Comparison of ENCODE assay signal across 10 mouse cellular contexts in genomic region chr17:24209916-24210240, GRCm38 (mm10). TPM values are rescaled to one million over a fixed set of nuclear protein-coding genes. Genes with fewer than 3 reads are reported as not detected.
DNase-seq lines count a peak whose midpoint lies in the region; ATAC-seq and TF ChIP-seq lines count a peak whose summit lies in the region.
"Had no signal": no experiment of that assay in that cellular context is flagged by ENCODE, and none has a peak within 500 bp of the region (broad histone marks: within the 10 kb centered on the region; RNA-seq: fewer than 3 reads in every experiment).

No protein-coding gene starts in this region.

- no peaks in the 10 kb centered on the region for H3K36me3 ChIP-seq in kidney, postnatal 0 days (ENCODE audit: insufficient read depth, low read length)
- no peaks in the 10 kb centered on the region for H3K36me3 ChIP-seq in forebrain, embryonic 11.5 days (ENCODE audit: control insufficient read depth, insufficient read depth, low read length)
- H3K36me3 ChIP-seq in intestine, embryonic 16.5 days (ENCODE audit: control insufficient read depth, insufficient read depth, low read length), result no peaks in the 10 kb centered on the region
- H3K36me3 ChIP-seq in midbrain, postnatal 0 days (ENCODE audit: insufficient read depth, low read length), result no peaks in the 10 kb centered on the region

- H3K9me3 ChIP-seq in kidney, postnatal 0 days (replicated peaks; ENCODE audit: low read length), result no peaks in the 10 kb centered on the region
- H3K9me3 ChIP-seq in forebrain, embryonic 11.5 days (ENCODE audit: control insufficient read depth, low read length), result no peaks in the 10 kb centered on the region
- H3K9me3 ChIP-seq in intestine, embryonic 16.5 days (ENCODE audit: control insufficient read depth, low read length), result no peaks in the 10 kb centered on the region
- H3K9me3 ChIP-seq in midbrain, postnatal 0 days (ENCODE audit: low read length), result no peaks in the 10 kb centered on the region

- no peak overlapping the region for H3K4me3 ChIP-seq in kidney, postnatal 0 days (replicated peaks; ENCODE audit: low read depth, low read length)
- no peak overlapping the region for H3K4me3 ChIP-seq in forebrain, embryonic 11.5 days (ENCODE audit: low read depth, low read length)
- no peak overlapping the region for H3K4me3 ChIP-seq in intestine, embryonic 16.5 days (ENCODE audit: low read length)
- no peak overlapping the region for H3K4me3 ChIP-seq in midbrain, postnatal 0 days (ENCODE audit: low read depth, low read length)

- no peak for DNase-seq in kidney, postnatal 0 days (ENCODE audit: low spot score)
- no peak for DNase-seq in kidney, postnatal 4 days
- no peak for DNase-seq in forebrain, embryonic 11.5 days (ENCODE audit: low spot score)
- no peak for DNase-seq in midbrain, postnatal 0 days (ENCODE audit: low spot score)
- no peak for DNase-seq in adrenal gland, postnatal 10 days
- DNase-seq in kidney, adult 9 months, result no peak
- no peak for DNase-seq in cerebellum, postnatal 4 days (ENCODE audit: low spot score in 2 of 2)
- DNase-seq: heart, adult 18-20 months; lung, adult 18-20 months had no signal

- H3K4me1 ChIP-seq in kidney, postnatal 0 days (replicated peaks; ENCODE audit: insufficient read depth, low read length), result peaks cover 34% of the 10 kb centered on the region
- H3K4me1 ChIP-seq in forebrain, embryonic 11.5 days (replicated peaks; ENCODE audit: control insufficient read depth, insufficient read depth, low read length), result peaks cover 39% of the 10 kb centered on the region
- H3K4me1 ChIP-seq in intestine, embryonic 16.5 days (ENCODE audit: control insufficient read depth, insufficient read depth, low read length), result peaks cover 75% of the 10 kb centered on the region
- peaks cover 44% of the 10 kb centered on the region for H3K4me1 ChIP-seq in midbrain, postnatal 0 days (ENCODE audit: insufficient read depth, low read length)

- H3K27ac ChIP-seq in kidney, postnatal 0 days, result no peak overlapping the region
- 0 out of 2 replicates have a peak overlapping the region, but pooled peaks have one; percentile 52 for H3K27ac ChIP-seq in forebrain, embryonic 11.5 days (ENCODE audit: low read depth, low read length)
- peak overlapping the region; percentile 92 for H3K27ac ChIP-seq in intestine, embryonic 16.5 days (ENCODE audit: low read length)
- no peak overlapping the region for H3K27ac ChIP-seq in midbrain, postnatal 0 days (ENCODE audit: low read depth, low read length)

- H3K4me2 ChIP-seq in kidney, postnatal 0 days (ENCODE audit: low read length), result 0 out of 2 replicates have a peak overlapping the region, but pooled peaks have one; percentile 87
- H3K4me2 ChIP-seq in forebrain, embryonic 11.5 days (ENCODE audit: low read depth, low read length, severe bottlenecking), result peak overlapping the region; percentile 90; the same call in 1 of the 2 replicates
- peak overlapping the region; percentile 97; the same call in 1 of the 2 replicates for H3K4me2 ChIP-seq in intestine, embryonic 16.5 days (ENCODE audit: low read depth, low read length)
- H3K4me2 ChIP-seq in midbrain, postnatal 0 days (ENCODE audit: low read depth, low read length, poor library complexity, severe bottlenecking), result peak overlapping the region; percentile 79; the same call in 1 of the 2 replicates

- H3K27me3 ChIP-seq in kidney, postnatal 0 days (ENCODE audit: insufficient read depth, low read length), result peaks cover 3% of the 10 kb centered on the region; the same call in 1 of the 2 replicates
- H3K27me3 ChIP-seq in forebrain, embryonic 11.5 days (ENCODE audit: control insufficient read depth, insufficient read depth, low read length), result peaks cover 23% of the 10 kb centered on the region
- peaks cover 10% of the 10 kb centered on the region; the same call in 1 of the 2 replicates for H3K27me3 ChIP-seq in intestine, embryonic 16.5 days (replicated peaks; ENCODE audit: control insufficient read depth, insufficient read depth, low read length)
- no peaks in the 10 kb centered on the region for H3K27me3 ChIP-seq in midbrain, postnatal 0 days (ENCODE audit: insufficient read depth, low read length)

- no peak for TF ChIP-seq CTCF in kidney, postnatal 0 days (IDR thresholded peaks at IDR 0.05; ENCODE audit: low read depth)
- no peak for TF ChIP-seq CTCF in midbrain, postnatal 0 days (IDR thresholded peaks at IDR 0.05)

- 86% methylated on average over 3 of the region's 3 CpGs for whole genome bisulfite sequencing in kidney, postnatal 0 days
- 68% methylated on average over 3 of the region's 3 CpGs for whole genome bisulfite sequencing in forebrain, embryonic 11.5 days
- 77% methylated on average over 3 of the region's 3 CpGs for WGBS in intestine, embryonic 16.5 days
- 59% methylated on average over 3 of the region's 3 CpGs for WGBS in midbrain, postnatal 0 days

- 0 out of 2 replicates have a peak overlapping the region, but pooled peaks have one; percentile 19 for H3K9ac ChIP-seq in kidney, postnatal 0 days (ENCODE audit: low read depth, low read length)
- no peak overlapping the region; the same call in 1 of the 2 replicates for H3K9ac ChIP-seq in forebrain, embryonic 11.5 days (ENCODE audit: low read length)
- no peak overlapping the region for H3K9ac ChIP-seq in intestine, embryonic 16.5 days (ENCODE audit: low read depth, low read length)
- H3K9ac ChIP-seq in midbrain, postnatal 0 days (replicated peaks; ENCODE audit: low read length, poor library complexity, severe bottlenecking), result no peak overlapping the region

- no peak for ATAC-seq in kidney, postnatal 0 days (replicated peaks; ENCODE audit: low FRiP score, low read depth)
- no peak for ATAC-seq in forebrain, embryonic 11.5 days (replicated peaks; ENCODE audit: low FRiP score)
- ATAC-seq in intestine, embryonic 16.5 days, result no peak
- ATAC-seq in midbrain, postnatal 0 days (ENCODE audit: low FRiP score), result no peak

RNA-seq across cellular contexts. Expression of gene Ntn3, which starts 0.5 kb away (rescaled TPM):
- polyA plus RNA-seq in kidney, postnatal 0 days (2015; fragmentation: Nextera tagmentation; extraction: Ambion mirVana), result 2.7 and 4.0 TPM in 2 replicates
- 3.8 and 4.9 TPM in 2 replicates for polyA plus RNA-seq in forebrain, embryonic 11.5 days (2014; fragmentation: Nextera tagmentation; extraction: Ambion mirVana)
- 3.1 and 3.5 TPM in 2 replicates for polyA plus RNA-seq in intestine, embryonic 16.5 days (2015; fragmentation: Nextera tagmentation; extraction: Ambion mirVana)
- total RNA-seq in midbrain, postnatal 0 days (2014; rRNA removed), result 19.4 and 23.6 TPM in 2 replicates
- polyA plus RNA-seq in midbrain, postnatal 0 days (2015; fragmentation: Nextera tagmentation; extraction: Ambion mirVana), result 4.0 and 4.3 TPM in 2 replicates
- total RNA-seq in adrenal gland, postnatal 10 days (2021), result 1 to 10 TPM; 3.1 to 4.2 TPM

RNA-seq across cellular contexts. Expression of gene Tbc1d24, which starts 4.5 kb away (rescaled TPM):
- polyA plus RNA-seq in kidney, postnatal 0 days (2015; fragmentation: Nextera tagmentation; extraction: Ambion mirVana), result 2.3 and 2.5 TPM in 2 replicates
- 8.3 and 8.4 TPM in 2 replicates for polyA plus RNA-seq in forebrain, embryonic 11.5 days (2014; fragmentation: Nextera tagmentation; extraction: Ambion mirVana)
- polyA plus RNA-seq in intestine, embryonic 16.5 days (2015; fragmentation: Nextera tagmentation; extraction: Ambion mirVana), result 5.5 and 6.1 TPM in 2 replicates
- total RNA-seq in midbrain, postnatal 0 days (2014; rRNA removed), result 146 and 168 TPM in 2 replicates
- polyA plus RNA-seq in midbrain, postnatal 0 days (2015; fragmentation: Nextera tagmentation; extraction: Ambion mirVana), result 27.4 and 27.6 TPM in 2 replicates
- total RNA-seq in adrenal gland, postnatal 10 days (2021), result 10 to 100 TPM; 12.0 to 16.4 TPM

RNA-seq across cellular contexts. Expression of gene Tedc2, which starts 10.8 kb away (rescaled TPM):
- polyA plus RNA-seq in kidney, postnatal 0 days (2015; fragmentation: Nextera tagmentation; extraction: Ambion mirVana), result 6.1 and 6.7 TPM in 2 replicates
- 17.7 and 19.2 TPM in 2 replicates for polyA plus RNA-seq in forebrain, embryonic 11.5 days (2014; fragmentation: Nextera tagmentation; extraction: Ambion mirVana)
- 8.7 TPM in 2 replicates for polyA plus RNA-seq in intestine, embryonic 16.5 days (2015; fragmentation: Nextera tagmentation; extraction: Ambion mirVana)
- 17.4 and 17.9 TPM in 2 replicates for total RNA-seq in midbrain, postnatal 0 days (2014; rRNA removed)
- polyA plus RNA-seq in midbrain, postnatal 0 days (2015; fragmentation: Nextera tagmentation; extraction: Ambion mirVana), result 9.0 and 11.1 TPM in 2 replicates
- 1 to 10 TPM; 7.2 to 9.8 TPM for total RNA-seq in adrenal gland, postnatal 10 days (2021)

RNA-seq across cellular contexts. Expression of gene Atp6v0c, which starts 40.4 kb away (rescaled TPM):
- polyA plus RNA-seq in kidney, postnatal 0 days (2015; fragmentation: Nextera tagmentation; extraction: Ambion mirVana), result 974 and 1,011 TPM in 2 replicates
- 394 and 453 TPM in 2 replicates for polyA plus RNA-seq in forebrain, embryonic 11.5 days (2014; fragmentation: Nextera tagmentation; extraction: Ambion mirVana)
- 783 and 890 TPM in 2 replicates for polyA plus RNA-seq in intestine, embryonic 16.5 days (2015; fragmentation: Nextera tagmentation; extraction: Ambion mirVana)
- total RNA-seq in midbrain, postnatal 0 days (2014; rRNA removed), result 730 and 771 TPM in 2 replicates
- 2,426 and 2,595 TPM in 2 replicates for polyA plus RNA-seq in midbrain, postnatal 0 days (2015; fragmentation: Nextera tagmentation; extraction: Ambion mirVana)
- total RNA-seq in adrenal gland, postnatal 10 days (2021), result 100 to 1,000 TPM; 286 to 329 TPM

RNA-seq across cellular contexts. Expression of gene Ccnf, which starts 41.4 kb away (rescaled TPM):
- 18.3 and 23.2 TPM in 2 replicates for polyA plus RNA-seq in kidney, postnatal 0 days (2015; fragmentation: Nextera tagmentation; extraction: Ambion mirVana)
- polyA plus RNA-seq in forebrain, embryonic 11.5 days (2014; fragmentation: Nextera tagmentation; extraction: Ambion mirVana), result 117 and 120 TPM in 2 replicates
- polyA plus RNA-seq in intestine, embryonic 16.5 days (2015; fragmentation: Nextera tagmentation; extraction: Ambion mirVana), result 45.6 and 49.9 TPM in 2 replicates
- total RNA-seq in midbrain, postnatal 0 days (2014; rRNA removed), result 6.2 and 6.7 TPM in 2 replicates
- polyA plus RNA-seq in midbrain, postnatal 0 days (2015; fragmentation: Nextera tagmentation; extraction: Ambion mirVana), result 5.0 and 5.3 TPM in 2 replicates
- 10 to 100 TPM in 1 of 2 experiments, 1 to 10 TPM in 1; 10.0 to 15.9 TPM for total RNA-seq in adrenal gland, postnatal 10 days (2021)

Comparison
In these comparisons a context has a peak if more than half of its experiments do, and no peak if none do; other contexts are left out.
1. H3K27ac ChIP-seq: peak in forebrain, embryonic 11.5 days (single experiment) and intestine, embryonic 16.5 days (single experiment); none in kidney, postnatal 0 days (single experiment) and midbrain, postnatal 0 days (single experiment).
2. Peak in every context shown above with its lines, with median percentiles within 50 percentile points of each other: H3K4me2 ChIP-seq.